Mouse (Mus musculus): ENCODE measurements around the gene Cfap54.

Gene Cfap54

DNA sequence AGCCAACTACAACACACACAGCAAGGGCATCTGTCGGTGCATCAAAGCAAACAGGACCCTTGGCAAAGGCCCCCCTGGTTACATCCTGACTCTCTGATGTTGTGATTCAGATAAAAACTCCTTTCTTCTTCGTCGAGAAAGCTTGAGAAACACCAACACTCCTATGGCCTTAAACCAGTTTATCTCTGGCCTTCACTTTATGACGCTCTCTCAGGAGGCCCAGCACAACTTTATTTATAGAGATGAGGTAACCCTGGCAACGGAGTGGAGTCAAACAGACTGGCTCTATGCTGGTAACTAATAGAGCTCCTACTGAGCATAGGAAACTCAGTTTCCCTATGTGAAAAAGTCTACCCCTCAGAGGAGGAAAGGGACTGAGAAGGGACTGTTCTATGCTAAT, 146.9 kb downstream of the Cfap54 start:
- no peak for DNase-seq

DNA sequence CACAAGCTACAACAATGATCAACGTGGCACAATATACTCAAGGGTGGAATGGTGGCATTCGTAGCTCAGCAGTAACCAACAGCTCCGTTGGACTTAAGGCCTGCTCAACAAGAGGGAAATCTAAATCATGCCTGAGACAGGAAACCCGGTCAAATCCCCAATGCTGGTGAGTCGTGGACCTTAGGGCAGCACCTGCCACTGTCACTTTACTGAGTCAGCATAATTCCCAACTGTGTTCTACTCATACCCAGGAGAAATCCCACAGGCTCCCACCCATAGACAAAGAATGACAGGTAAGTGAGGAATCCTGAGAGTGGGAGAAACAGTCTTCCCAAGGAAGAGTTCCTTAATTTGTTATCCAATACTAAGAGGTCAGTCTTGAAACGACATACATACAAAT, 147.8 kb downstream of the Cfap54 start:
- no peak for DNase-seq

DNA sequence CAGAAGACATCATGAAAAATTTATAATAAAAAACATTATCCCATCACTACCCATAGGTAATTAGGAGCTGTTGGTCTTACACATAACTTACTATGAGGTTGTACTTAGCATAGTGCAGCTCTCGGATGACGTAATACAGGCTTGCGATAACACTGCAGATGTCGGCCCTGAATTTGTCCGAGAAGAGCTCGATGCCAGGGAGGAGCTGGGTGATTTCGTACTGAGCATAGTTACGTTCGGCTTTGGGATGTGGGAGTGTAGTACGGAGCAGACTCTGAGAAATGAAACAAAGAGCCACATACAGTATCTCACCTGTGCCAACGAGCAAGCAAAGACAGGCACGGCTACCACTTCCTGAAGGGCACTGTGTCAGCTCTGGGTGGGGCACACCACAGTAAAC, 149.0 kb downstream of the Cfap54 start:
- DNase-seq = no peak

DNA sequence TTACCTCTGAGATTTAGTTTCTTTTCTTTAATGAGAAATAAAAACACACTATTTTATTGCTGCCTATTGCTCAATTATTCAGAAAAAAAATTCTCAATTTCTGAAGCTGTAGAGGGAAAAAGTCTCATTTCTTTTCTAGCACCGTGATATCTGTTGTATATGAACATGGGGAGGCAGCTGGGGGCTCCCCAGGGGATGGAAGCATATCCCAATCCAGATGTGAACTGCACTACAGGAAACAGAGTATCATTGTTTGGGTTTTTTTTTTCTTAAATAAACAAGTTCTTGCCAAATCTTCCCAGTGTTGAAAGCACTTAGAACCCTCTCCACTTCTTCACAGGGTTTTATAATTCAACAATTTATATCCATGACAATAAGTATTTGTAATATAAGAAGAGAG, 151.4 kb downstream of the Cfap54 start:
- DNase-seq = no peak

DNA sequence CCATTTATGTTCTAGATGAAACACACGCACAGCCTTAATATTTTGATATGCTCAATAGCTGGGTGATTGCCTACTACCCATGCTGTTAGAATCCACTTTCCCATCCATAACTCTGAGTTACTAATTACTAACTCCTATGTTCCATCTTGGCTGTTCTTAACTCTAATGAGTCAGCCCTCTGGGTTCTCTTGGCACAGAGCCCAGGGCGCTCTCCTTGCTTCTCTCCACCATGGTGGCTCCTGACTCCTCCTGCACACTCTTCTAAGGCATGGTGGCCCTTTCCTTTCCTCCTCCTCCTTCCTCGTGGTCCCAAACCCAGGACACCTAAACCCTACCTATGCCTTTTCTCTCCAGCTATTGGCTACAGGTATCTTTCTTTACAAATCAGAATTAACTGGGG, 153.2 kb downstream of the Cfap54 start:
- no peak for DNase-seq

DNA sequence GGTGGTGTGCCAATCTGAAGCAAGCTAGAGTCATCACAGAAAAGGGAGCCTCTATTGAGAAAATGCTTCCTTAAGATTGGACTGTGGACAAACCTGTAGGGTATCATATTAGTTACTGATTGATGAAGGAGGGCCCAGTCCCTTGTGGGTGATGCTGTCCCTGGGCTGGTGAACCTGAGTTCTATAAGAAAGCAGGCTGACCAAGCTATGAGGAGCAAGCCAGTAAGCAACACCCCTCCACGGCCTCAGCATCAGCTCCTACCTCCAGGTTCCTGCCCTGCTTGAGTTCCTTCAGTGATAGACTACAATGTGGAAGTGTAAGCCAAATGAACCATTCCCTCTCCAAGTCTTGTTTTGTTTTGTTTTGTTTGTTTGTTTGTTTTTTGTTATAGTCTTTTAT, 162.9 kb downstream of the Cfap54 start:
- DNase-seq = no peak

DNA sequence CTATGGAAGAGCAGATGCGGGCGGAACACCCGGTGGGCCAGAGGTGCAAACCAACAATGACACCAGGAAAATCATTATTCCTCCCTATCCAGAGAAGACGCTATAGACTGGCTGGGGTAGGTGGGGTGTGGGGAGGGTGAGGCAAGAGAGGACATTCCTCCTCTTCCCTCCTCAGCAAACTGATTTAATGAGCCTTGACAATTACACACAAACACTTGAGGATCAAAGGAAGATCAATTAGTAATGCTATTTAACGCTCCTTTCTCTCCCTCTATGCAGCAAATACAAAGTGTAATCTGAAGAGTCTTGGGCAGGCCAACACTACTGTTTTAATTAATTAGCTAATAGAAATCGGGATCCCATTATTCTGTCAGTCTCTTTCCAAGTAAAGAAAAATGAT, 174.2 kb downstream of the Cfap54 start:
- no peak for DNase-seq

DNA sequence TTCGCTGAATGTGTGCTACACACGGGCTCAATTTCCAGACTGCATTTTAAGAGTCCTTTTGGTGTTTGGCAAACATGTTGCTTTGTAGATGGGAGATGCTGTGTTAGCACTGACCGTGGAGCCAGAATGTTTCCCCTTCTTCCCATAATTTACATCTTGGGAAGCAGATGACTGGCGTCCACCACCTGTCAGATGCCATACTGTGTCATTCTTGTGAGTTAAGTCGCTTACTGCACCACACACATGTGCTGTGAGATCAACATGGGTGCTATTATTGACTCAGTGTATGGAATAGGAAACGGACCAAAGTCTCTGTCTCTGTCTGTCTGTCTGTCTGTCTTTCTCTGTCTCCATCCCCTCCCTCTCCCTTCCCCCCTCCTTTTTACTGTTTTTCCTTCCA, 193.0 kb downstream of the Cfap54 start:
- DNase-seq = no peak

DNA sequence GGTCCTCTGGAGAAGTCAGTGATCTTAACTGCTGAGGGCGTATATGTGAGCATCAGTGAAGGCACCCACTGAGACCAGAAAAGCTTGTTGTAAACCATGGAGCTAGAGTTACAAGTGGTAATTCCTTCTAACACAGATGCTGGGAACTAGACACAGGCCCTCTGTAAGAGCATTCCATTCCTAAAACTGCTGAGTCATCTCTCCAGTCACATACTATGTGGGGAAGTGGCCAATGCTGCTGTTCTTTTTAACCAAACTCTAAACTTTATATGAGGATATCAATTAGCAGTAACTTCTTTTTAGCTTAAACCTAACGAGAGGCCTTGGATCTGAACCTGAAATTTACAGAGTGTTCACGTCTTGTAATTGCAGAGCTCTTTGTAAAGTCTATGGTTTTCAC, 203.4 kb downstream of the Cfap54 start:
- no peak for DNase-seq

DNA sequence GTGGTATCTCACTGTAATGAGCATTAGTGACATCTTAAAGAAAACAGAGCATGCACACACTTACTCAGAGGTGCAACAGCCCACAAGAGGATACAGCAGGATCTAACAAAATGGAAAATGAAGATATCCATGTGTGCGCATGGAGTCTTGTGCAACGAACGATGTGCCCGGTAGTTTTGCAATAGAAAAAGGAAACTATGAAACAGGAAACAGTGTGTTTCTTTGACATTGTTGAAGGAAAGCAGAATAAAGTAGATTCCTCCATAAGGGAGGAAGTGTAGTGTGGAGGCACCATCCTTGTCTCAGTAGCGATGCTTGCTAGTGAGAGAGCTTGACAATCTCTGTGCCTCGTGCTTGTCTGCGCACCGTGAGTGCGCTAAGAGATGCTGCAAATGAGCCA, 240.4 kb downstream of the Cfap54 start:
- DNase-seq = no peak

DNA sequence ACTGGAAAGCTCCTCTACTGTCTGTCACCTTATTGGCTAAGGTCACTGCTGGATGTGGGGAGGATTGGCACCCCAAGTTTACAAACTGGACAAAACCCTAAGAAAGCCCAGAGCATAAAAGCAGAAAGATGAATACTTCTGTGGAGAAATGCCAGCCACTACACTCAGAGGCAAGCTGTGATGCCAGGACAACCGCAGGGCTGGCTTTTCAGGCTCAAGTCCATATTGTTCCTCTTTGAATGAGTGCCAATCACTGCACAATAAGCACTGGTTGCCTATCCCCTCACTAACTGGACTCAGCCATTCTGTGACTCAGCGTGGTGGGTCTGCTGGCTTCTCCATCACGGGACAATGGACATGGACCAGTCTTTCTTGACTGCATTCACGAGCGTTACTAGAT, 243.8 kb downstream of the Cfap54 start:
- no peak for DNase-seq

DNA sequence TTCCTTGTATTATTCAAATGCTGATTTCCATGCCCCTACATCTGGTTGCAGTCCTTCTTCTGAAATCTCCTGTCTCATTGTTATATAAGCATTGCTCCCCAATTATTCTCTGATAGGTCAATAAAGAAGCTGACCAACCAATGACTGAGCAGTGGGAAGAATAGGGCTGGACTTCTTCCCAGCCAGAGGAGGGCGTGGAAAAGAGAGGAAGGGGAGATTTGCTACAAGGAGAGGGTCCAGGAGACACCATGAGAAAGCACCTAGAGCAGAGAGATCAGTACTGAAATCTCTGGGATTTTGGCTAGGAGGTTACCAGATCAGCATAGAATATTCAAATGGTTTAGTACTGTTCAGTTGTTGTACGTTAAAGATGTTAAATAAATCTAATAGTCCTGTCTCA, 244.4 kb downstream of the Cfap54 start:
- no peak for DNase-seq

DNA sequence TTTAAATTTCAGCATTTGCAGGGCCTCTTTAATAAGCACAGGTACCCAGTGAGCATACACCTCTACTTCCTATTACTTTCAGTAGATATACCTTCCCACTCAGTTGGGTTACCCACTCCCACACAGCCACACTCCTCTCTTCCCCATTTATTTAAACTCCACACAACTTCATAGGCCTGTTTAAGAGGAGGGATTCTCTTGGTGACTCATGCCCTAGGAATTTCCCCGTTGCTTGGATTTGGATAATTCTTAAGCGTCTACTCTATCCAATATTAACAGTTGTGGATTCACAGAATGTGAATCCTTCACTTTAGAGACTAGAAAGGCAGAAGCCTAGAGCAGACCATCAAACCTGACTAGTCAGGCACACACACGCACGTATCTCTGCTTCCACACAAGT, 259.9 kb downstream of the Cfap54 start:
- no peak for DNase-seq

DNA sequence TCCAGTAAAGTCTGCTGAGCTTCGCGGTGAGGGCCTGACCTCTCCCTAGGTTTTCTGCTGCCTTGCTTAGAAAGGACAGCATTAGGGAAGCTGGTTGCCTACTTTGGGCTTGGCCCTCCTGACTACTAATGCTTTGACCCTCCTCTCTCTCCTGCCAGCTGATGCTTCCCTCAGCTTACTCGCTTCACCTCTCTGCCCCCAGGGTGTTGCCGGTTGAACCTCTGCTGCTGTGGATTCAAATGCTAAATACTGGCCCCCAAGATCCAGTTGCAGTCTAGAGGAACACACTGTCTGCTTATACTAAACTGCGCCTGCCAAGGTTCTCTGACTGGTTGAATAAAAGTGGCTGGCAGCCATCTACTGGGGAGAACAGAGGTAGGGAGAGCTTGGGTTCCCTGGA, 263.2 kb downstream of the Cfap54 start:
- DNase-seq = no peak

DNA sequence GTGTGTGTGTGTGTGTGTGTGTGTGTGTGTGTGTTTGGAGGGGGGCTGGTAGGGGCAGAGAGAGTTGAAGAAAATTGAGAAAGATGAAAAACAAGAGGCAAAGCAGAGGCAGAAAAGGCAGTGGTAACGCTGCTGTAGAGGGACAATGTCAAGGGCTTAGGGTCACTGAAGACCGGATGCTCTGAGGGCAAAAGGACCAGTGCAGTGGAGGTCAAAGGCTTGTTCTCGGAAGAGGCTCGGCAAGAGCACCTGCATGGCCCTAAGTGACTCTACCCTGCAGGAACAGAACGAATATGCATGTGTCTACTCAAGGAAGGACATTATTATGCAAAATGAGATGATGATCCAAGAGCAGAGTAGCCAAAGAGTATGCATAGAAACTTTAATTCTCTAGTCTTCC, 264.5 kb downstream of the Cfap54 start:
- no peak for DNase-seq

DNA sequence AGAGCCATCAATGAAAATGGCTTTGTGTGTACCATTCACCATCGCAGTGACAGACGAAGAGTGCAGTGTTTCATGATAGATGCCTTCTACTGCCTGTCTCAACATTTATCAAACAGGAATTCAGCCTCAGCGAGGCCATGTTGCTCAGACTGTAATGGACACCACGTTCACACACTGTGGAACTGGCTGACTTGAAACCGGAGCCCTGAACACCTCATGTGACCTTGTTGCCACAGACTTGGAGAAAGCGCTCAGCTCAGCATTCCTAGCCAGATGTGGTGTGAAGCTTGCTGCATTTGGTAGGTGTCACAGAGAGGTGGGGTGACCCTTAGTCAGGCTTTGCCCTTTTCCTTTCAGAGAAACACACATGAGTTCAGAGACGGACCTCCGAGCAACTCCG, 270.5 kb downstream of the Cfap54 start:
- DNase-seq = no peak

DNA sequence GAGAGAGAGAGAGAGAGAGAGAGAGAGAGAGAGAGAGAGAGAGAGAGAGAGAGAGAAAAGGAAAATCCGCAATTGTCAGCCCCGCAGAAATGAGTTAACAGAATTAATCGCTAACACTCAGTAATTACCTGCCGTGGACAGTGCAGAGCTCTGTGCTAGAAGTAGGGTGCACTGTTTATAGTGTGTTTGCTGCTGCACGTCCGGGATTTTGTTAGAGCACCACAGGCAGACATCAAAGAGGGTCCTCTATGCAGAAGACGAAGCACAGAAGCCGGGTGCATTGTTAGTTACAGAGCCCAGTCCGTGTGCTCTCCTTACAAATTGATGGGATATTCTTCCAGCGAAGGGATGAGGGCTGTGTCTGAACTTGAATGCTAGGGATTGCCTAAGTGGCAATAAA, 289.5 kb downstream of the Cfap54 start:
- DNase-seq = no peak

DNA sequence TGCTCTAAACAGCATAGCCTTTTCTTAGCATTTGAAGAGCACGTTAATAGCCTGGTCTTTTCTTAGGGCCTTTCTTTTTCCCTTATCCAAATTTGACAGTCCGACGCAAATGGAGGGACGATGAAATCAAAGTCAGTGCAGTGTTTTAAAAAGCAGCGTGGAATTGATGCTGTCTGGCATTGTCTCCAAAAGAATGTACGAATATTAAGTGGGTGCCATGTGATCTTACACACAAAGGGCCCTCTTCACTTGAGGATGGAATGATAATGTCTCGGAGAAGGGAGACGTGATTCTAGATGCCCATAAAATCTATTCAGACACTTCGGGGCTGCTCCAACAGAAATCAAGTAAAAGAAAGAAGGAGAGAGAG, 289.9 kb downstream of the Cfap54 start:
- DNase-seq = no peak

DNA sequence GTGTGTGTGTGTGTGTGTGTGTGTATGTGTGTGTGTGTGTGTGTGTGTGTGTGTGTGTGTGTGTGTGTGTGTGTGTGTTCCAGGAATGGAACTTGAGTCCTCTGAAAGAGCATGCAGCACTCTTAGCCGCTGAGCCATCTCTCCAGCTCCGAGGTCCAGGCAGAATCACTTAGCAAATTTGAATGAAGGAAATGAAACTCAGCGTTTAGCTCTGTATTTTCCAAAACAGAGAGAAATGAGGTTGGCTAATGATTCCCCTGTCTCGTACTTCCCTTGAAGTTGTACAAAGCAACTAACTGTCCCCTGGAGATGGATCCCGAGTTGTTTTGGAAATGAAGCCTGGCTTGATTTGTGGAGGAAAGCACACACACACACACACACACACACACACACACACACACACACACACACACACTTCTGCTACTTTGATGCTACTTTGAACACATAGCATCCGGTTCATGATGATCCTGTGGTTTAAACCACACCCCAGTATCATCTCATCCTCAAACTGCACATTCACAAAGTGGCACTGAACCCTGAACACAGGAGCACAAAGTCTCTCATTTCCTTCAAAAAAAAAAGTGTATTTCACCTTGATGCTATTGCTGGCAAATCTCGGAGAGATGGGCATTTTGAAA, 290.4 kb downstream of the Cfap54 start:
- DNase-seq = no peak

DNA sequence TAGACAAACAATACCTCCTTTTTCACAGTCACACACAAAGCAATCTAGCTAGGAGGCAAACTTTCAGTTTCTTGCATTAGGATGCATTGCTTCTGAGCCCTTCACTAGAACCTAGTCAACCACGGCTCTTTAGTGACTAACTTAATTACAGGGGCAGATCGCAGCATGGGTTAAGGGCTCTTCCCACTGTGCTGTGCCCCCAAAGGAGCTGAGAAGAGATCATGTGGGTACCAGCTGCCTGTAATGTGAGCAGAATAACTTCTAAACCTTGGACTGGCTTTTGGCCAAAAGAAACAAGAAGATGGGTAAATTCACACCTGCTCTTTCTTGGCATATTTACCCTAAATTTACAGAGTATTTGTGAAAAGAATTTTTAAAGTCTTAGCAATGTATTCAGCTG, 291.2 kb downstream of the Cfap54 start:
- DNase-seq = no peak

DNA sequence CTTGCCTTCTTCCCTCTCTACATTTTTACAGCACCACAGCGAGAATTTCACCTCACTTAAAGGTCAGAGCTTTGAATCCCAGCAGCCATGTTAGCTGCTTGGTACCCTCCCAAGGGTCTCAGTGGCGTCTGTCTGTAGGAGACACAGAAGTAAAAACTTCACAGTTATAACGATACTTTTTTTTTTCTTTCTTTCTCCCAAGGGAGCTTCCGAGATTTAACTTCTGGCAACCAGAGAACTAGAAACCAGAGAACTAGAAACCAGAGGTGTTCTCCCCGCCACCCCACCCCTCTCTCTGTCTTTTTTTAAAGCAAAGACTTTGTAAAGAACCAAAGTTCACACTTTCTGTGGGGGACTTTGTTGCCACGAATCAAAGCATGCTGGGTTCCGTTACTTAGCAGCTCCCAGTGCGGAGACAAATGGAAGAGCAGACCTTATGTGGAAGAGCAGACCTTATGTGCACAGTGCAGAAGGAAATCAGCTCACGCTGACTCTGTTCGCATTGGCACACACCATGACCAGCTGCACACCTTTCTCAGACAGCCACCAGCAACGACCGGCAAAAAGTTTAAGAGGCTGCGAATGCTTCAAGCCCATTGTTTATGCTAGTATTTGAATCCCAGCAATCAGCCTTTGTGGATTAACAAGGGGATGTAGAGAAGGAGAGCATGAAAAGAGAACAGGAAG, 292.9 kb downstream of the Cfap54 start:
- DNase-seq = no peak

DNA sequence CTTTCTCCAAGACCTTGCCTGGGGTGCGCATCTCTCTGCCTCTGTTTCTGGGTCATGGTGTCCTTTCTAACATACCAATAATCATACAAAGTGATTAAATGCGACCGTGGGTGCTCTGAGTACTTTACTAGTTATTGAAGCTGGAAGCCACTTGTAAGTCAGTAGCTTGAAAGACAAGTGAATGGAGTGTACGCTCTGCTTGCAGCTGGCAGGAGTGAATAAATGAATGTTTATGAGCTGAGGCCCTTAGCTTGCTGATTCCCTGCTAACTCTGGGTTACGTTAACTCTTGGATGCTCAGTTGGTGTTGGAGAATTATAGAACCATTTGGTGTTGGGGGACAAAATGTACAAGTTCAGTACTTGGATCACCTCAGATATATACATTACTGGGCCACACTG, 298.7 kb downstream of the Cfap54 start:
- no peak for DNase-seq

DNA sequence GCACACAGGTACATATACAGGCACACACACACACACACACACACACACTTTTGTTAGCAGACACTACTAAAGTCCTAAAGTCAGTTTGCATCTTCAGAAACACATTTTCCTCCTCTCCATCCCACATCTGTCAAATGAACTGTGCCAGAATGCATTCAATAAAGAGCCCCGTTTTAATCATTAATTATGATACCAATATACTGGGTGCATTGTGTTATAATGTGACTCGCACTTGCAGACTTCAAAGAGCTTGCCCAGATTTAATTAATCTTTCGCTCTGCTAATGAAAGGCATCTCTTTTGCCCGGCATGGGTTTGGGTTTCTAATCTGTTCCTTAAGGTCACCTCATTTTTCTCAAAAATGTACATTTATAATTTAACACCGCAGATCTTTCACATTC, 327.1 kb downstream of the Cfap54 start:
- DNase-seq = no peak

DNA sequence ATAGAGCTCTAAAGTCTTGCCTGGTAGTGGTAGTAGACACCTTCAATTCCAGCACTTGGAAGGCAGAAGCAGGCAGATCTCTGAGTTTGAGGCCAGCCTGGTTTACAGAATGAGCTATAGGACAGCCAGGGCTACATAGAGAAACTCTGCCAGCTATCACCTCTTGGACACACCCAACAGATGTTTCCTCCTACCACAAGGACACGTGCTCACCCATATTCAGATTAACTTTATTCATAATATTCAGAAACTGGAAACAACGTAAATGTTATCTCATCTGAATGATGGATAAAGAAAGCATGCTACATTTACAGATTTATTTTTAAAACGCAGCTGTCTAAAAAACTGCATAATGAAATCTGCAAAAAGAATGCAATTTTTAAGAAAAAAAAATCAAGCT, 351.1 kb downstream of the Cfap54 start:
- DNase-seq = no peak

DNA sequence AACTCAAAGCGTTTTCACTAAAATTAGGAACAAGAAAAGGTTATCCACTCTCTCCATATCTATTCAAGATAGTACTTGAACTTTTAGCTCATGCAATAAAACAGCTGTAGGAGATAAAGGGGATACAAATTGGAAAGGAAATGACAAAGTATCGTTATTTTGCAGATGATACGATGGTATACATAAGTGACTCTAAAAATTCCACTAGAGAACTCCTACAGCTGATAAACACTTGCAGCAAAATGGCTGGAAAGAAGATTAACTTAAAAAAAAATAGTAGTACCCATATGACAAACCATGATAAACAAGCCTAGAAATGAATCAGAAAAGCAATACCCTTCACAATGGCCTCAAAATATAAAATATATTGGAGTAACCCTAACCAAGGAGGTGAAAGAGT, 352.7 kb downstream of the Cfap54 start:
- no peak for DNase-seq
